Mouse (Mus musculus): ENCODE results near the gene Sh3pxd2b. TPM values are rescaled to one million over a fixed set of nuclear protein-coding genes. Genes with fewer than 3 reads are reported as not detected.

Sh3pxd2b gene
- polyA plus RNA-seq, 1 experiment from 2014 or later = 21.6 TPM

DNA sequence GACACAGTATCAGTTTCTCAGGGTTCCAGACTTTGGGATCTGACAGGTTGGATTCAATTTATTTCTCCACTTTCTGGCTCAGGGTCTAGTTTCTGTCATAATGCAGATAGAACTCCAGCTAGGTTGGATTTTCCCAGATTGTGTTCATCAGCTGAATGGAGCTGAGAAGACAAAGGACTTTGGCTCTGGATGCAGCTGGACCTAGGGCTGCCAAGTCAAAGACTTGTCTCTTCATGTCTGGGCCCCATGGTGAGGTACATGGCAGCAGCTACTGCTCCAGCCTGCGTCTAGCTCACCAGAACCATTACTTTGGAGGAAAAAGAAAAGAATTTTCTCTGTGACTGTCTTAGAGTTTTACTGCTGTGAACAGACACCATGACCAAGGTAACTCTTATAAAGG lies 28.5 kb downstream of the Sh3pxd2b start:
- Histone ChIP-seq H3K4me3 (ENCODE audit: low read depth, low read length) (no peak overlapping the region), H3K27me3 (ENCODE audit: control insufficient read depth, insufficient read depth, low read depth, low read length) (no peaks in the 10 kb centered on the region), H3K9me3 (replicated peaks; ENCODE audit: control insufficient read depth, low read length, poor library complexity, severe bottlenecking) (no peaks in the 10 kb centered on the region), H3K4me2 (ENCODE audit: low read length) (no peak overlapping the region), H3K27ac (ENCODE audit: low read length) (no peak overlapping the region), H3K9ac (ENCODE audit: low read depth, low read length) (no peak overlapping the region), H3K4me1 (ENCODE audit: control insufficient read depth, insufficient read depth, low read length) (no peaks in the 10 kb centered on the region), H3K36me3 (ENCODE audit: control insufficient read depth, insufficient read depth, low read length) (peaks cover 12% of the 10 kb centered on the region)
- 87% methylated on average over 1 of the region's 1 CpGs for WGBS
- ATAC-seq = no peak

DNA sequence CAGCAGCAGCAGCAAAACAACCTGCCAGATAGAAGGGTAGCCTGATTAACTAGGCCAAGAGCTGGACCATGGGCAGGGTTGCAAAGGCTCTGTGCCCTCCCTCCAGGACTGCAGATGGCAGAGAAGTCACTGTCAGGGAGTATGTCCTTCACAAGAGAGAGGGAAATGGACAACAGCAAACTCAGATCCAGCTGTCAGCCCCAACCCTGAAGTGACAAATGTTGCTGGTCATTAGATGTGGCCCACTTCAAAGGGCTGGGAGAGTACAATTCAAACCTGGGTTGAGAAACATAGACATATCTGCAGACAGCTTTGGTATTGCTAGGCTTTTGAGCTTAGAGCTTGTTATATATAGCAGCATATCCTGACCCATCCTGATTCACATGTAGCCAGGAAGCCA lies 32.3 kb downstream of the Sh3pxd2b start:
- ATAC-seq = no peak

DNA sequence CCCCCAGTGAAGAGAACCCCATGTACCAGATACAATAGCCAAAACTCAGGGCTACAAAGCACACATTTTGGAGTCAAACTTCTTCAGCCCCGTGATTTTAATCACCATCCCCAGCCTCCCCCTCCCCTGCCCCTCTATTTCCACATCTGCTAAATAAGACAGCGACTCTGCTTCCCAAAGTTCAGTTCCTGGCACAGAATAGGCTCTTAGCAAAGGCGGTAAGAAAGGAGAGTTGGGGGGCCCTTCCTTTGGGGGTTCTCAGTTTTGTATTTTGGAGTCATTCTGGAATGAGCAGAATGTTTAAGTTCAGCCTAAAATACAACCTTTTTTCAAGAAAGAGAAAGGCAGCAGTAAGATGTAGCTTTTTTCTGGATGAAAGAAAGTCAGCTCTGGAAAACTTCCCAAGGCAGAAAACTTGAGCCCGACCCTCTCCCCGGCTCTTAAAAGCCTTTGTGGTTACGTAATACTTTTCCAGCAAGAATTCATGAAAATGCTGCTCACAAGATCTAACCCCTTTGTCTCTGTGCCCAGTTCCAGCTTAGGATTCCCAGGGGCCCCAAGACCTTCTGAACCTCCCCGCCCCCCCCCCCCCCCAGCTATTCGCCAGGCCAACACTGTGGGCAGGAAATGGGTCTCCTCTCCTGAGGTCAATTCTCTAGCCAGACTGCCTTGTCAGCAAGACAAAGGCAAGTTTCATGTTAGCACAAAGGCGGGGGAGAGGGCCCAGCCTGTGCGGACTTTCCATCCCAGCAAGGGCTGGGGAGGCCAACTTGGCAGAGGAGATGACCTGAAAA lies 35.9 kb downstream of the Sh3pxd2b start:
- H3K36me3 ChIP-seq (ENCODE audit: control insufficient read depth, insufficient read depth, low read length) = peaks cover 2% of the 10 kb centered on the region; the same call in 1 of the 2 replicates
- no peak overlapping the region for H3K9ac ChIP-seq (ENCODE audit: low read depth, low read length)
- no peaks in the 10 kb centered on the region for H3K4me1 ChIP-seq (ENCODE audit: control insufficient read depth, insufficient read depth, low read length)
- no peak overlapping the region for H3K4me3 ChIP-seq (ENCODE audit: low read depth, low read length)
- no peaks in the 10 kb centered on the region for H3K27me3 ChIP-seq (ENCODE audit: control insufficient read depth, insufficient read depth, low read depth, low read length)
- 9% methylated on average over 9 of the region's 10 CpGs for WGBS
- no peak overlapping the region for H3K4me2 ChIP-seq (ENCODE audit: low read length)
- H3K27ac ChIP-seq (ENCODE audit: low read length) = peak overlapping the region; percentile 33
- peak; percentile 87 for ATAC-seq
- no peaks in the 10 kb centered on the region for H3K9me3 ChIP-seq (replicated peaks; ENCODE audit: control insufficient read depth, low read length, poor library complexity, severe bottlenecking)

More for the DNA sequence above, 32.3 kb downstream of the Sh3pxd2b start:
- no peak overlapping the region for H3K4me2 ChIP-seq (ENCODE audit: low read length)
- H3K9me3 ChIP-seq (replicated peaks; ENCODE audit: control insufficient read depth, low read length, poor library complexity, severe bottlenecking) = no peaks in the 10 kb centered on the region
- no peak overlapping the region for H3K27ac ChIP-seq (ENCODE audit: low read length)
- H3K27me3 ChIP-seq (ENCODE audit: control insufficient read depth, insufficient read depth, low read depth, low read length) = no peaks in the 10 kb centered on the region
- H3K4me3 ChIP-seq (ENCODE audit: low read depth, low read length) = no peak overlapping the region
- no peak overlapping the region for H3K9ac ChIP-seq (ENCODE audit: low read depth, low read length)
- H3K4me1 ChIP-seq (ENCODE audit: control insufficient read depth, insufficient read depth, low read length) = no peaks in the 10 kb centered on the region
- peaks cover 7% of the 10 kb centered on the region for H3K36me3 ChIP-seq (ENCODE audit: control insufficient read depth, insufficient read depth, low read length)

DNA sequence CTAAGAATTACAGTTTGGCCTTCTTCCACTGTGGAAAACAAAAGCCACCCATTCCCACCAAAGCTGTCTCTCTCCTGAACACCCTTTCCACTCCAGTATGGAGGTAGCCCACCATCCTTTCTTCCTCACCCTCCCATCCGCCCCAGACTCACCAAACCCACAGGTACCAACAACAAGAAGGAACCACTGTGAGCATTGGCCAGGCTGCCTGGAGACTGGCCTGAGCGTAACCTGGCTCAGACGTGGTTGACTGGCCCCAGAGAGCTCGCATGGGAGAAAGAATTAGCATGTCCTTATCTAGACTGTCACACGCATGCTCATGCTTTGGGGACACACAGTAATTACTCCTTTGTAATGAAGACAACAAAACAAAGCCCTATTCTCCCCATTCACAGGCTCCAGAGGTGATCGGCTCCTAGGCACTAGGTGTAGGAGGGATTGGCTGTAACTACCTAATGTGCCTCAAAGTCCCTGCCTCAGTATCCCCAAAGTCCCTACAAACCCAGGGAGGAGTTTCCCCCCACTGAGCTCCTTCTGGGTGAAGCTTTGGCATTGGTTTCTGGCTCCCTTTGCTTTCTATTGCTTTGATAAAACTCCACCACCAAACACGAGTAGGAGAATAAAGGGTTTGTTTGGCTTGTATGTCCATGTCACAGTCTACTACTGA lies 36.6 kb downstream of the Sh3pxd2b start:
- H3K9ac ChIP-seq (ENCODE audit: low read depth, low read length) = no peak overlapping the region
- ATAC-seq = peak; percentile 43
- no peaks in the 10 kb centered on the region for H3K9me3 ChIP-seq (replicated peaks; ENCODE audit: control insufficient read depth, low read length, poor library complexity, severe bottlenecking)
- no peak overlapping the region for H3K4me3 ChIP-seq (ENCODE audit: low read depth, low read length)
- H3K4me1 ChIP-seq (ENCODE audit: control insufficient read depth, insufficient read depth, low read length) = no peaks in the 10 kb centered on the region
- H3K27ac ChIP-seq (ENCODE audit: low read length) = peak overlapping the region; percentile 33
- H3K36me3 ChIP-seq (ENCODE audit: control insufficient read depth, insufficient read depth, low read length) = peaks cover 2% of the 10 kb centered on the region; the same call in 1 of the 2 replicates
- no peak overlapping the region for H3K4me2 ChIP-seq (ENCODE audit: low read length)
- WGBS = 39% methylated on average over 7 of the region's 7 CpGs
- H3K27me3 ChIP-seq (ENCODE audit: control insufficient read depth, insufficient read depth, low read depth, low read length) = no peaks in the 10 kb centered on the region

DNA sequence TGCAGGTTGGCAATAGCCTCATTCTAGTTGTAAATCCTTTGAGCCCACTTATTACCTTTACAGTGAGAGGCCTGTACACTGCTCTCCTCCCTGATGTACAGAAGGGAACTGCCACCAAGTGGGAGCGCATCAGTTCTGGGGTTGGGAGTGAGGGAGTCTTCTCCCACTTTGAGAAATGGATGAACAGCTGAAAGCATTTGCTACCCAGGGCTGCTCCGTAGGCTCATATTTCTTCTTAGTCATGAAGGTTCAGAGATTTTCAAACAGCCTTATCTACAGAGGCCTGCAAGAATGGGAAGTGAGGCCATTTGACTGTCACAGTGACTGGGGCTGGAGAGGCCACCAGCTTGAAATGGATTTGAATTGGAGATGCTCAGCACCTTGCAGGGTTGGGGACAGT lies 38.4 kb downstream of the Sh3pxd2b start:
- 100% methylated on average over 2 of the region's 2 CpGs for WGBS
- H3K9ac ChIP-seq (ENCODE audit: low read depth, low read length) = no peak overlapping the region

DNA sequence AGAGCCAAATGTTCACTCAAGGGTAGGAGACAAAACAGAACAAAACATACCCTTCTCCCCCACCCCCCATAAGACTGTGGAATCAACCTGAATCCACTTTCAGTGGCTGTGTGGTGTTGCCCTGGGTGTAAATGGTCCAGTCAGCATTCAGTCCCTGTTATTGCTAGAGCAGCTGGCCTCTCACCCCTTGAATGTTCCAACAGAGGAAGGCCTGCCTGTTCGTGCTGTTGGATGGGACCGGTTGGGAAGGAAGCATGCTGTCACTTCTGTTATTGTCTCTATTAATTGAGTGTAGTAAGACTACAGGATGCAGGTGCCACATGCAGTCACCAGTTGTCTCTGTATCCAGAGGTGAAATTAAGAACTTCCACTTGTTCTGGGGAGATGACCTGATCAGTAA lies 40.4 kb downstream of the Sh3pxd2b start:
- Histone ChIP-seq H3K4me2 (ENCODE audit: low read length) (no peak overlapping the region), H3K36me3 (ENCODE audit: control insufficient read depth, insufficient read depth, low read length) (peaks cover 2% of the 10 kb centered on the region; the same call in 1 of the 2 replicates), H3K4me3 (ENCODE audit: low read depth, low read length) (no peak overlapping the region), H3K4me1 (ENCODE audit: control insufficient read depth, insufficient read depth, low read length) (no peaks in the 10 kb centered on the region), H3K9me3 (replicated peaks; ENCODE audit: control insufficient read depth, low read length, poor library complexity, severe bottlenecking) (no peaks in the 10 kb centered on the region), H3K27ac (ENCODE audit: low read length) (no peak overlapping the region), H3K9ac (ENCODE audit: low read depth, low read length) (no peak overlapping the region), H3K27me3 (ENCODE audit: control insufficient read depth, insufficient read depth, low read depth, low read length) (no peaks in the 10 kb centered on the region)
- WGBS = 85% methylated on average over 2 of the region's 2 CpGs
- ATAC-seq = no peak

More for the DNA sequence above, 38.4 kb downstream of the Sh3pxd2b start:
- ATAC-seq = no peak
- Histone ChIP-seq H3K4me3 (ENCODE audit: low read depth, low read length) (no peak overlapping the region), H3K27ac (ENCODE audit: low read length) (no peak overlapping the region), H3K9me3 (replicated peaks; ENCODE audit: control insufficient read depth, low read length, poor library complexity, severe bottlenecking) (no peaks in the 10 kb centered on the region), H3K4me2 (ENCODE audit: low read length) (no peak overlapping the region), H3K36me3 (ENCODE audit: control insufficient read depth, insufficient read depth, low read length) (peaks cover 2% of the 10 kb centered on the region; the same call in 1 of the 2 replicates), H3K4me1 (ENCODE audit: control insufficient read depth, insufficient read depth, low read length) (no peaks in the 10 kb centered on the region), H3K27me3 (ENCODE audit: control insufficient read depth, insufficient read depth, low read depth, low read length) (no peaks in the 10 kb centered on the region)

DNA sequence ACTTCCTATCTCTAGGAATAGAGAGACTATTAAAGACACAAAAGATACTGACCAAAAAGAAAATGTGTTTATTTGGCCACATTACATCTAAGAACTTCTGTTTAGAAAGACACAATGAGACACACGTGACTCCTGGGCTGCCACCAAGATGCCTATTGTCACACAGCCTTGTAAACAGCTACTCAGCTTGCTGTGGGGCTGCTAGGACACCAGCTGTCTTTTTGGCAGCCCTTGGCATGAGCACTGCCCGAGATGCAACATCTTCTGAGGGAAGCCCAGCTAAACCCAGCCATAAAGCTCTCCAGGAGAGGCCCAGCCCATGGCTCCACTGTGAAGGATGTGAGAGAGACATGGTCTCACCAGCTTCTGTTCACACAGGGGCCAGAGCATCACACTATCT lies 45.5 kb downstream of the Sh3pxd2b start:
- Histone ChIP-seq H3K4me3 (ENCODE audit: low read depth, low read length) (no peak overlapping the region), H3K4me1 (ENCODE audit: control insufficient read depth, insufficient read depth, low read length) (no peaks in the 10 kb centered on the region), H3K27ac (ENCODE audit: low read length) (no peak overlapping the region), H3K9ac (ENCODE audit: low read depth, low read length) (no peak overlapping the region), H3K9me3 (replicated peaks; ENCODE audit: control insufficient read depth, low read length, poor library complexity, severe bottlenecking) (no peaks in the 10 kb centered on the region), H3K27me3 (ENCODE audit: control insufficient read depth, insufficient read depth, low read depth, low read length) (no peaks in the 10 kb centered on the region), H3K36me3 (ENCODE audit: control insufficient read depth, insufficient read depth, low read length) (peaks cover 1% of the 10 kb centered on the region; the same call in 1 of the 2 replicates), H3K4me2 (ENCODE audit: low read length) (no peak overlapping the region)
- 60% methylated on average over 2 of the region's 2 CpGs for WGBS
- no peak for ATAC-seq

DNA sequence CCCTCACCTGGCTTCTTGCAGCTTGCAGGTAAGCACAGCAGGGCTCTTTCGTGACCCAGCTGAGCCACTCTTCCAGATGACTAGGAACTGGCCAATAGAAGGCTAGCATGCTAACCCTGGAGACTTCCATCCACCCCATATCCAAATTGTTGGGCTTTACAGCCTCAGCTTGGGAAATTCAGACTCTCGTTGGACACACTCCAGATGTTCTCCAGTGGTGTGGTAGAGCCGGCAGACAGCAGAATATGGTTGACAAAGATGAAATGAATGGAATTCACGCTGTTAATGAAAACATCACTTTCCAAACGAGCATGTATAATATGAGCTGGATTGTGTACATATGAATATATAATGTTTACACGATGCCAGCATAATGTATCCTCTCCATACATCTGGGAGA lies 48.2 kb downstream of the Sh3pxd2b start:
- H3K27ac ChIP-seq (ENCODE audit: low read length) = no peak overlapping the region
- H3K4me2 ChIP-seq (ENCODE audit: low read length) = no peak overlapping the region
- no peaks in the 10 kb centered on the region for H3K27me3 ChIP-seq (ENCODE audit: control insufficient read depth, insufficient read depth, low read depth, low read length)
- H3K36me3 ChIP-seq (ENCODE audit: control insufficient read depth, insufficient read depth, low read length) = no peaks in the 10 kb centered on the region
- H3K4me1 ChIP-seq (ENCODE audit: control insufficient read depth, insufficient read depth, low read length) = no peaks in the 10 kb centered on the region
- no peak overlapping the region for H3K9ac ChIP-seq (ENCODE audit: low read depth, low read length)
- no peaks in the 10 kb centered on the region for H3K9me3 ChIP-seq (replicated peaks; ENCODE audit: control insufficient read depth, low read length, poor library complexity, severe bottlenecking)
- WGBS = 91% methylated on average over 6 of the region's 6 CpGs
- ATAC-seq = no peak
- H3K4me3 ChIP-seq (ENCODE audit: low read depth, low read length) = no peak overlapping the region

DNA sequence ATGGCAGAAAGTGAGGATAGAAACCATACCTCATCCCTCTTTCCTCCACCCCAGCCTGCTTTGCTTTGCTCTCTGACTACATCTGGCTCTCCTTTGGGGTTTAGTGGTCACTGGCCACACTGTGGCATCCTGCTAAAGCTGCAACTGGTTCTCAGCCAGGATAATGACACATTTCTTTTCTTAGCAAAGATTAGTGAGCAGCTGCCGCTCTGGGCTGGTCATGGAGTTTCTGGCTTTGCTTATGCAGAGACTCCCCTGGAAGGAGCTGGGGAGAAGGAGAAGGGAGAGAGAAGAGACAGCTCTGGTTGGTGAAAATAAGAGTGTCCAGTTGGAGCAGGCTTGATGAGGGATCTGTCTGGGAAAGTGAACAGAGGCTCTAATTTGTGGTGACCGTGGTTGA lies 50.8 kb downstream of the Sh3pxd2b start:
- no peak overlapping the region for H3K4me2 ChIP-seq (ENCODE audit: low read length)
- no peaks in the 10 kb centered on the region for H3K4me1 ChIP-seq (ENCODE audit: control insufficient read depth, insufficient read depth, low read length)
- H3K4me3 ChIP-seq (ENCODE audit: low read depth, low read length) = no peak overlapping the region
- peaks cover 7% of the 10 kb centered on the region for H3K36me3 ChIP-seq (ENCODE audit: control insufficient read depth, insufficient read depth, low read length)
- WGBS = 61% methylated on average over 2 of the region's 2 CpGs
- no peaks in the 10 kb centered on the region for H3K9me3 ChIP-seq (replicated peaks; ENCODE audit: control insufficient read depth, low read length, poor library complexity, severe bottlenecking)
- no peaks in the 10 kb centered on the region for H3K27me3 ChIP-seq (ENCODE audit: control insufficient read depth, insufficient read depth, low read depth, low read length)
- no peak overlapping the region for H3K9ac ChIP-seq (ENCODE audit: low read depth, low read length)
- no peak overlapping the region for H3K27ac ChIP-seq (ENCODE audit: low read length)
- ATAC-seq = no peak

Measured in midbrain, embryonic 16.5 days (tissue).